Mouse (Mus musculus) embryonic facial prominence, embryonic 15.5 days (tissue): ENCODE results near the gene Rab40c. TPM values are rescaled to one million over a fixed set of nuclear protein-coding genes. Genes with fewer than 3 reads are reported as not detected.

ENCODE experiments used
- ATAC-seq: fragments of 200-750 bp; cut with Nextera tagmentation; 2 replicates; pipeline ENCODE4 v1.8.0; 2017; ENCODE audit warnings: low read depth, moderate TSS enrichment; ENCODE audit not compliant: insufficient number of reproducible peaks, low FRiP score, low TSS enrichment
- H3K27ac ChIP-seq: fragments of 300-500 bp; sonication (generic); replicated peaks from 2 replicates; pipeline ENCODE4 v1.5.1; 2015; ENCODE audit warnings: mild to moderate bottlenecking, inconsistent platforms
- H3K27me3 ChIP-seq: fragments of 300-500 bp; sonication (generic); 2 replicates; pipeline ENCODE4 v1.6.1; 2015; ENCODE audit warnings: inconsistent platforms
- H3K36me3 ChIP-seq: fragments of 300-500 bp; sonication (generic); 2 replicates; pipeline ENCODE4 v1.6.1; 2015; ENCODE audit warnings: mild to moderate bottlenecking, inconsistent platforms
- H3K4me1 ChIP-seq: fragments of 300-500 bp; sonication (generic); 2 replicates; pipeline ENCODE4 v1.6.1; 2015; ENCODE audit warnings: inconsistent platforms
- H3K4me2 ChIP-seq: fragments of 300-500 bp; sonication (generic); replicated peaks from 2 replicates; pipeline ENCODE4 v1.6.1; 2015; ENCODE audit warnings: mild to moderate bottlenecking, inconsistent platforms
- H3K4me3 ChIP-seq: fragments of 300-500 bp; sonication (generic); replicated peaks from 2 replicates; pipeline ENCODE4 v1.5.1; 2015; ENCODE audit warnings: mild to moderate bottlenecking, inconsistent platforms
- H3K9ac ChIP-seq: fragments of 300-500 bp; sonication (generic); 2 replicates; pipeline ENCODE4 v1.6.1; 2015; ENCODE audit warnings: inconsistent platforms
- H3K9me3 ChIP-seq: fragments of 300-500 bp; sonication (generic); replicated peaks from 2 replicates; pipeline ENCODE4 v1.6.1; 2016; ENCODE audit warnings: inconsistent platforms
- WGBS: fragments of 180-500 bp; shearing (Covaris S2); methylation state at CpG from one replicate; pipeline ENCODE4 v1.1.7; 2015; 5-methylcytosine and 5-hydroxymethylcytosine counted together
- polyA plus RNA-seq: library from polyadenylated mRNA; unstranded; fragments of >200 nt; fragmentation: Nextera tagmentation; extraction: Ambion mirVana; gene quantifications from 2 replicates; pipeline ENCODE4 v1.2.1, GENCODE M21; 2015

Rab40c gene
- polyA plus RNA-seq, 1 experiment from 2014 or later: 38.9 TPM

DNA sequence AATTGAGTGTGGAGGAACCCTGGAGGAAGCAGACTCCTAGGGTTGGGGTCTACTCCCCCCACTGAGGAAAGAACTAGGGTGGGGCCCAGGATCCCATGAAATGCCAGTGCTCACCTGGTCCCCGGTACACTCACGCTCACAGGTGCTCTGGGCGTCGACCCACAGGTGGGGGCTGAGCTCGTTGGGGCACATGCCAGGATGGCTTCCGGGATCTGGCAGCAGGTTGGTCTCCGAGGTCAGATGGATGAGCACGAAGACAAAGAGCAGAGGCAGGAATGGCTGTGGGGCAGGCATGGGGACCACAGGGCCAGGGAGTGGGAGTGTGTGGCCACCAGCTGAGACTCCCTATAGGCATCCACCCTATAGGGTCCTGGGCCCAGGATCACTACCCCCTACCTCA is 39.8 kb downstream of the Rab40c start:
- Histone ChIP-seq H3K36me3 (peaks cover 46% of the 10 kb centered on the region), H3K9ac (no peak overlapping the region), H3K4me3 (no peak overlapping the region), H3K9me3 (no peaks in the 10 kb centered on the region), H3K4me2 (no peak overlapping the region), H3K27ac (no peak overlapping the region), H3K27me3 (no peaks in the 10 kb centered on the region), H3K4me1 (peaks cover 27% of the 10 kb centered on the region)
- no peak for ATAC-seq
- WGBS: 71% methylated on average over 8 of the region's 8 CpGs

DNA sequence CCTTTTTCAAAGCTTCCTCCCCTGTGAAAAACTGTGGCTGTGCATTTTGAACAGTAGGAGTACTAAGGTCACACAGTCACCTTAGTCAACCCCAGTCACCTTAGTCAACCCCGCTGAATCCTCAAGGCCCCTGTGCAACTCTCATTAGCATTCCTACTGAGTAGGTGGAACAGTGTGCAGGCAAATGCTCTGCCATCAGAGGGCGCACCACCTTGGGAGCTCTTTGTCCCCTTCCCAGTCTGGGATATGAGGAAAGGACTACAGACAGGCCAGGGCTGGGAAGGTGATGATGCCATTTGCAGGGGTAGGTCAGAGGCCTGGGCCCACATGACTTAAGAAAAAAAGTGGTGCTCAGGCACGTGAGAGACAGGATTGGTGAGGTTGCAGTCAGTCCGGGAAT is 40.3 kb downstream of the Rab40c start:
- Histone ChIP-seq H3K36me3 (peaks cover 41% of the 10 kb centered on the region), H3K27ac (no peak overlapping the region), H3K9me3 (no peaks in the 10 kb centered on the region), H3K4me3 (no peak overlapping the region), H3K4me2 (no peak overlapping the region), H3K4me1 (peaks cover 31% of the 10 kb centered on the region), H3K9ac (no peak overlapping the region), H3K27me3 (no peaks in the 10 kb centered on the region)
- WGBS: 45% methylated on average over 4 of the region's 4 CpGs
- no peak for ATAC-seq

DNA sequence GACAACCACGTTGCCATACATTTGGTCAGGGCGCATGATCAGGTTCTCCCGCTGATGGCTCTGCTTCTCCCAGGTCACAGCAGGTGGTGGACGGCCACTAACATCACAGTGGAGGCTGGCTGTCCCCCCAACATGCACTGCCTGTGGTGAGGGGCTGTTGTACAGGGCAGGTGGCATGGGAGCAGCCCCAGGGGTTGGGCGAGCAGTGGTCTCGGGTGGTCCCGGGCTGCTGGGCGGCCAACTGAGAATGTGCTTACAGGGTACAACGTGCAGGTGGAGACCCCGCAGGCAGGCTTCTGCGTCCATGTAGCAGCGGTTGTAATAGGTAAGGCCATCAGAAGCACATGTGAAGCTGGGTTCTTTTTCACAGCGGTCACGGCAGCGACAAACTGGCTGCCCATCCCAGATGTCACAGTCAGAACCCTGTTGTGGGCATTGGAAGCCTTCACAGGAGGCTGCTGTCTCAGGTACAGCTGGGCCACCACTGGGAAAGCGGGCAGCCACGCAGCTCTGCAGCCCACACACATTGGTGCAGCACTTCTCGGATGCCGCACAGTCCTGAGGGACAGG is 40.8 kb downstream of the Rab40c start:
- WGBS: 86% methylated on average over 19 of the region's 19 CpGs
- no peak overlapping the region for H3K4me2 ChIP-seq
- peaks cover 36% of the 10 kb centered on the region for H3K4me1 ChIP-seq
- no peak overlapping the region for H3K4me3 ChIP-seq
- peaks cover 35% of the 10 kb centered on the region for H3K36me3 ChIP-seq
- no peak overlapping the region for H3K9ac ChIP-seq
- ATAC-seq: no peak
- no peaks in the 10 kb centered on the region for H3K27me3 ChIP-seq
- no peaks in the 10 kb centered on the region for H3K9me3 ChIP-seq
- H3K27ac ChIP-seq: no peak overlapping the region

DNA sequence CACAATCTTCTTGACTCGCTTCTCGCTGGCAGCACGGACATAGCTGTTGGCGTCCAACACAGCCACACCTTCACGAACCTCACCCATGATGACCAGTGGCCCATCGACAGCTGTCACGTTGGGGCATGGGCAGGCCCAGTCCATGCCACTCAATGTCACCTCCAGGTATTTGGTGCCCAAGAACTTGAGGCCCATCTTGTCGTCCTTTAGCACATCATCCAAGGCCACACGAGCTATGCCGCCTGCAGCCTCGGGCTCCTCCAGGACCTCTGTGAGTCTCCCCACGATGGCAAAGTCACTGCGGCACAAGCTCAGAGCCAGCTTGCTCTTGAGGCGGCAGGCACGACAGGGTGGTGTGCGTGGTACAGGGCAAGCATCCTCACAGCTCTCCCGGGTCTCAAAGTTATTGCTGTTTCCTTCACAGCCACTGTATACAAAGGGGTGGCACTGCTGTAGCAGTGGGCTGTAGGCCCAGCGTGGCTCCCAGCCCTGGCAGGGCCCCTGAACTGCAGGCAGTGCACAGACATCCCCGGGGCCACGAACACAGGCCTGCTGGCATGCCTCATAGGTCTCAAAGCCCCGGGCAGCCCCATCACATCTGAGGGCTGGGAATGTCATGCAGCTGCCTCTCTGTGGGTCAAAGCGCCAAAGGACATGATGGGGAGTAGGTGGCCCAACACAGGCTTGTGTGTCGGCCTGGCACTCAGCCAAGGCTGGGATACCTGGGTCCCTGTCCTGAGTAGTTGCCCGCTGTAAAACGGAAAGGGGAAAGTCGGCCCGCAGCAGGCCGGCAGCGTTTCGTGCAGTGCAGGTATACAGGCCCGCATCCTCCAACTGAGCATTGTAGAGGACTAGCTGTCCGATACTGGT is 41.6 kb downstream of the Rab40c start:
- no peaks in the 10 kb centered on the region for H3K9me3 ChIP-seq
- H3K4me1 ChIP-seq: peaks cover 37% of the 10 kb centered on the region
- ATAC-seq: no peak

DNA sequence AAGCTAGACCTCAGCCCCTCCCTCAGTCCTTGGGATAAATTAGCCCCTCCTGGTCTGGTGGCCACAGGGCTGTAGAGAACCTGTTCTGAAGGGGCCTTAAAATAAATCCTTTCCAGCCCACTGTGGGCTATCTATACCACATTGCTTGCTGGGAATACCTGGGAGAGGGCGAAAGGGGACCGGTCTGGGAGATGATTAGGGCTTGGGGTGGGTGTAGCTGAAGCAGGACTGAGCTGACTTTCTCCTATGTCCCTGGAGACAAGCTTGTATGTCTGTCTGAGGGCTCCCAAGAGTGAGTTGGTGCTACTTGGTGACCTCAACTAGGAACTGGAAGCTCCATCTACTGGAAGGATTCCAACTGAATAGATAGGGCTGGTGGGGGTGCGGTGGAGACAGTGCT is 42.5 kb downstream of the Rab40c start:
- no peaks in the 10 kb centered on the region for H3K9me3 ChIP-seq
- WGBS: 94% methylated on average over 3 of the region's 3 CpGs
- H3K4me2 ChIP-seq: no peak overlapping the region
- 0 out of 2 replicates have a peak overlapping the region, but pooled peaks have one; percentile 86 for H3K4me3 ChIP-seq
- no peak overlapping the region for H3K9ac ChIP-seq
- no peak for ATAC-seq
- peaks cover 19% of the 10 kb centered on the region; the same call in 1 of the 2 replicates for H3K36me3 ChIP-seq
- no peaks in the 10 kb centered on the region for H3K27me3 ChIP-seq
- H3K4me1 ChIP-seq: peaks cover 37% of the 10 kb centered on the region
- H3K27ac ChIP-seq: no peak overlapping the region

More for the DNA sequence above, 41.6 kb downstream of the Rab40c start:
- no peak overlapping the region for H3K4me3 ChIP-seq
- WGBS: 92% methylated on average over 32 of the region's 32 CpGs
- H3K9ac ChIP-seq: no peak overlapping the region
- peaks cover 28% of the 10 kb centered on the region for H3K36me3 ChIP-seq
- H3K27me3 ChIP-seq: no peaks in the 10 kb centered on the region
- no peak overlapping the region for H3K4me2 ChIP-seq
- no peak overlapping the region for H3K27ac ChIP-seq

DNA sequence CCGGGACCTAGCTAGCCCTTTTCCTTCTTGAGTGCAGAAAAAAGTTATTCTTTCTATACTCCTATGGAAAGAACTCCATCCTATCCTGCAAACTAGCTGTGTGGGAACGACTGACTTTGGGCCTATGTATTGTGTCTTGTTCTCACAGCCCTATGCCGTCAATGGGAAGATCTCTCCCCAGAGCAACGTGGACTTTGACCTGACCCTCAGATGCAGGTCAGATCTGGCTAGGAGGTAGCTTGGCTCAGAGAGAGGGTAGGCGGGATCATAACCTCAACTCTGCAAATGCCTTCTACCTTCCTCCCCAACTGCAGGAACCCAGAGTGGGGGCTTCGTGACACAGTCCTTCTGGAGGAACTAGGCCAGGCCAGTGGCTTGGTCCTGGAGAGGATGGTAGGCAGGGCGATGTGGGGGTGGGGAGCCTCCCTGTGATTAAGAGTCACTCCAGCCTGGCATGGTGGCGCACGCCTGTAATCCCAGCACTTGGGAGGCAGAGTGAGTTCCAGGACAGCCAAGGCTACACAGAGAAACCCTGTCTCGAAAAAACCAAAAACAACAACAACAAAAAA is 43.1 kb downstream of the Rab40c start:
- WGBS: 52% methylated on average over 10 of the region's 10 CpGs
- H3K9ac ChIP-seq: peak overlapping the region; percentile 68
- H3K4me1 ChIP-seq: peaks cover 37% of the 10 kb centered on the region
- no peaks in the 10 kb centered on the region for H3K9me3 ChIP-seq
- no peaks in the 10 kb centered on the region for H3K27me3 ChIP-seq
- H3K4me3 ChIP-seq: peak overlapping the region; percentile 86
- no peak overlapping the region for H3K27ac ChIP-seq
- peaks cover 17% of the 10 kb centered on the region; the same call in 1 of the 2 replicates for H3K36me3 ChIP-seq
- peak overlapping the region; percentile 91 for H3K4me2 ChIP-seq
- ATAC-seq: no peak

DNA sequence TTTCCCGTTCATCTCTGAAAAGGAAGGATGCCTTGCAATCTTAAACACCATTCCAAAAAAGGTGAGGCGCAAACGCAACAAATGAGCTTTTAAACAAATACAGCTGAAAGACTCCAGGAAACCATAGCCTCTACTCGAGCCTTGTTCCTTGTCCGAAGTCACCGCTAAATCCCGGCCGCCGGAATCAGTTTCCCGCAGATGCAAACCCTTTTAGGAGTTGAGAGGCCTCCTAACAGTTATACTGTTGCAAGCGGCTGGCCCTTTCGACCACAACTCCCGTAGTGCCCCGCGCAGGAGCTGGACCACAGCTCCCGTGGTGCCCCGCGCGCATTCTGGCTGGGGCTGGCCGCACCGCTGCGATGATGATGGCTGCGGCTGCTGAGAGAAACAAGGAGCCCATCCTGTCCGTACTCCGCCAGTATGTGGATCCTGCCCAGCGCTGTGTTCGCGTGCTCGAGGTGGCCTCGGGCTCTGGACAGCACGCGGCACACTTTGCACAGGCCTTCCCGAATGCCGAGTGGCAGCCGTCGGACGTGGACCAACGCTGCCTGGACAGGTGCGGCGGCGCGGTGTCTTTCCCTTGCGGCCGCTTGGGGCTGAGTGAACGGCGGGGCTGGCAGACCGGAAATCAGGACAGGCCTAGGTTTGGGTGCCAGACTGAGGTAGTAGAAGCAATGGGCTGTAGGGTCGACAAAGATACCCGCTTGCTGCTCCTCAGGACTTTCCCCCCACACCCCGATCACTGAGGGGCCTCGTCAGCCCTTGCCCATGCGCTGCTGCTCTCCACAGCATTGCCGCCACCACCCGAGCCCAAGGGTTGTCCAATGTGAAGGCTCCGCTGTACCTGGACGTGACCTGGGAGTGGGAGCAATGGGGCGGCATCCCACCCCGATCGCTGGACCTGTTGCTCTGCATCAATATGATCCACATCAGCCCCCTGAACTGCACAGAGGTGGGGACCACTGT is 44.1 kb downstream of the Rab40c start:
- Histone ChIP-seq H3K27me3 (no peaks in the 10 kb centered on the region), H3K9ac (peak overlapping the region; percentile 68), H3K4me3 (peak overlapping the region; percentile 86), H3K27ac (peak overlapping the region; percentile 96), H3K4me1 (peaks cover 27% of the 10 kb centered on the region), H3K4me2 (peak overlapping the region; percentile 91), H3K36me3 (peaks cover 17% of the 10 kb centered on the region; the same call in 1 of the 2 replicates), H3K9me3 (no peaks in the 10 kb centered on the region)
- under 1% methylated on average over 59 of the region's 59 CpGs for WGBS
- peak; percentile 92 for ATAC-seq

DNA sequence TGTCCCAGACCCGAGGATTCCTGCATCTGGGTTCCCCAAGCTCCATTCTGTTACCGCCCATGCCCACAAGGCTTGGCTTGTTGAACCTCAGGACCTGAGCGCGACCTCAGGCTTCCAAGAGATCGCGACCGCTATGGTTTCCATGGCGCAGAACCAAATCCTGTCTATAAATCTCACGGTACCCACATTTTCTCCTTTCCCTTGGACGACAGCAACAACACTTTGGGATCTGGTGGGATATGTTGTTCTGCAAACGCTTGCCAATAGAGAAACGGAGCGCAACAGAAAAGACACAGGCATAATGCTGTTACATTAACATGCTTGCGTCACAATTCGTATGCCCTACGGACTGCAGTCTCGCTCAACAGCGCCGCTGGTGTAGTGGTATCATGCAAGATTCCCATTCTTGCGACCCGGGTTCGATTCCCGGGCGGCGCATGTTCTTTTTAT is 44.8 kb downstream of the Rab40c start, which contains the start of gene Mettl26:
Gene Mettl26 (plus strand): TSS at position 354 of the 450 bp plus-strand sequence.
- peaks cover 24% of the 10 kb centered on the region for H3K4me1 ChIP-seq
- H3K9me3 ChIP-seq: no peaks in the 10 kb centered on the region
- peak; percentile 83 for ATAC-seq
- WGBS: under 1% methylated on average over 25 of the region's 25 CpGs
- peaks cover 17% of the 10 kb centered on the region; the same call in 1 of the 2 replicates for H3K36me3 ChIP-seq
- H3K9ac ChIP-seq: peak within 1 kb of the TSS; percentile 68
- H3K4me2 ChIP-seq: peak within 1 kb of the TSS; percentile 91
- peak within 1 kb of the TSS; percentile 96 for H3K27ac ChIP-seq
- peak within 1 kb of the TSS; percentile 86 for H3K4me3 ChIP-seq
- no peaks in the 10 kb centered on the region for H3K27me3 ChIP-seq

DNA sequence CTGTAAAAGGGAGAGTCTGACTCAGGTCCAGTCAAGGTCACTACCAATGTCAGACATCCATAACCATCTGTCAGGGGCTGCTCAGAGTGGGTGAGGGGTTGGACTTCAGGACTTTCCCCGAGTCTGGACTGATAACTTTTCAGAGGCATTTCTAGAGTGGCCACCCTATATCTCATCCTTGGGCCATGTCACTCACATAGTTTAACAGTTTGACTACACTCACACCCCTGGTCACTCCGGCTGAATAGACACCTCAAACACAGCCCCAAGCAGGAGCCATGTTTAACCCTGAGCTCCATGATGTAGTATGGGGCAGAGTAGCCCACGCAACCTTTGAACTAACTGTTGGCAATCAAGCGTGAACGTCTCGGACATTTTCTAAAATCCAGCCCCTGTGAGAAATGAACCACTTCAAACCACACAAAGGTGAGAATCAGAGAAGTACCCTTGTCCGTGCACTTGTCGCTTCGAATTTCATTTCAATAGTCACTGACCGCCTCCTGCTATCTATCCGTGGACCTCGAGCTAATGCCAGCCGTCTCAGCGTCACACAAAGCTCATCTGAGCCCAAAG is 45.3 kb downstream of the Rab40c start:
- Histone ChIP-seq H3K9me3 (no peaks in the 10 kb centered on the region), H3K4me2 (peak overlapping the region; percentile 91), H3K4me1 (peaks cover 24% of the 10 kb centered on the region), H3K27ac (peak overlapping the region; percentile 96), H3K4me3 (peak overlapping the region; percentile 86), H3K27me3 (no peaks in the 10 kb centered on the region), H3K9ac (peak overlapping the region; percentile 37; the same call in 1 of the 2 replicates), H3K36me3 (peaks cover 16% of the 10 kb centered on the region; the same call in 1 of the 2 replicates)
- ATAC-seq: no peak
- WGBS: 5% methylated on average over 14 of the region's 14 CpGs
